Mouse (Mus musculus): ENCODE results near the gene Oas1e. TPM values are rescaled to one million over a fixed set of nuclear protein-coding genes. Genes with fewer than 3 reads are reported as not detected.

The Oas1e gene
- polyA plus RNA-seq, 1 experiment from 2014 or later, result 0.20 TPM

DNA sequence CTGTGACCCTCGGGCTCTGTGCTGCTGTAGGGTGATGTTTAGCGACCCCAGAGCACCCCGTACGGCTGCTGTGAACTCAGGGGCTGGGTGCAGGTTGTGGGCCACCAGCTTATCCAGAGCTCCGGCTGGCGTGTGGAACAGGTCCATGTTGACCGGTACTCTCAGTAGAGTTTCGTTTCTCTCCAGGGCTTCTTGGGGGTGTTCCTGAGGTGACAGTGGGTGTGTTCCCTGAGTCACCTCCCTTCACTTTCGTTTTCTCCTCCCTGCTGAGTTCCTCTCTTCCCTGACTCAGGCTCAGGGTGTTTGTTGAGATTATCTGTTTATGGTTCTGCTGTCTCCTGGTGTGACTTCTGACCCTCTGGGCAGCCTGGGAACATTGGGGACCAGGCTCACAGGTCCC lies 17.9 kb downstream of the Oas1e start, which contains the start of gene Oas3:
TSS of gene Oas3 (minus strand) at position 184 of the 400 bp plus-strand sequence.
- no peak for TF ChIP-seq CTCF (IDR thresholded peaks at IDR 0.05; ENCODE audit: low read depth)
- no peak for TF ChIP-seq EP300 (IDR thresholded peaks at IDR 0.05; ENCODE audit: low read depth)
- Histone ChIP-seq H3K9me3 (ENCODE audit: low read length) (no peaks in the 10 kb centered on the region), H3K27ac (ENCODE audit: low read depth) (peak within 1 kb of the TSS; percentile 76), H3K4me2 (ENCODE audit: low read depth, low read length) (peak within 1 kb of the TSS; percentile 75), H3K9ac (replicated peaks) (peak within 1 kb of the TSS; percentile 71), H3K36me3 (replicated peaks; ENCODE audit: insufficient read depth, low read length) (no peaks in the 10 kb centered on the region), H3K4me3 (ENCODE audit: low read depth, low read length) (peak within 1 kb of the TSS; percentile 53), H3K27me3 (ENCODE audit: insufficient read depth, low read length) (no peaks in the 10 kb centered on the region), H3K4me1 (ENCODE audit: insufficient read depth) (peaks cover 13% of the 10 kb centered on the region; the same call in 1 of the 2 replicates)
- DNase-seq (peak; percentile 31), ATAC-seq (peak; percentile 69)
- 45% methylated on average over 9 of the region's 9 CpGs for WGBS (ENCODE audit: insufficient replicate concordance)

- TF ChIP-seq CTCF (IDR thresholded peaks at IDR 0.05; ENCODE audit: low read depth), result no peak
- DNase-seq (peak; percentile 34), ATAC-seq (no peak)
- Histone ChIP-seq H3K36me3 (replicated peaks; ENCODE audit: insufficient read depth, low read length) (no peaks in the 10 kb centered on the region), H3K27me3 (ENCODE audit: insufficient read depth, low read length) (no peaks in the 10 kb centered on the region), H3K27ac (ENCODE audit: low read depth) (peak overlapping the region; percentile 73; the same call in 1 of the 2 replicates), H3K4me3 (ENCODE audit: low read depth, low read length) (peak overlapping the region; percentile 53), H3K9ac (replicated peaks) (peak overlapping the region; percentile 71), H3K4me2 (ENCODE audit: low read depth, low read length) (peak overlapping the region; percentile 75), H3K4me1 (ENCODE audit: insufficient read depth) (peaks cover 13% of the 10 kb centered on the region; the same call in 1 of the 2 replicates), H3K9me3 (ENCODE audit: low read length) (no peaks in the 10 kb centered on the region)
- 50% methylated on average over 5 of the region's 5 CpGs for WGBS (ENCODE audit: insufficient replicate concordance)
These were observed 18.5 kb downstream of the Oas1e start for GRCm38 (mm10) chr5:120776801-120777200.

- 25% methylated on average over 14 of the region's 14 CpGs for WGBS (ENCODE audit: insufficient replicate concordance)
- DNase-seq (peak; percentile 46), ATAC-seq (peak; percentile 83)
- Histone ChIP-seq H3K4me2 (ENCODE audit: low read depth, low read length) (peak overlapping the region; percentile 75), H3K36me3 (replicated peaks; ENCODE audit: insufficient read depth, low read length) (no peaks in the 10 kb centered on the region), H3K9ac (replicated peaks) (no peak overlapping the region), H3K27me3 (ENCODE audit: insufficient read depth, low read length) (no peaks in the 10 kb centered on the region), H3K9me3 (ENCODE audit: low read length) (no peaks in the 10 kb centered on the region), H3K27ac (ENCODE audit: low read depth) (peak overlapping the region; percentile 73), H3K4me1 (ENCODE audit: insufficient read depth) (peaks cover 13% of the 10 kb centered on the region; the same call in 1 of the 2 replicates), H3K4me3 (ENCODE audit: low read depth, low read length) (peak overlapping the region; percentile 53)
- no peak for TF ChIP-seq CTCF (IDR thresholded peaks at IDR 0.05; ENCODE audit: low read depth)
- peak; percentile 55; the same call in 1 of the 2 replicates for TF ChIP-seq EP300 (IDR thresholded peaks at IDR 0.05; ENCODE audit: low read depth)
These were observed 19.9 kb downstream of the Oas1e start for GRCm38 (mm10) chr5:120775287-120775985.

GRCm38 (mm10) chr5:120769396-120769795 lies 25.9 kb downstream of the Oas1e start:
- no peaks in the 10 kb centered on the region for H3K9me3 ChIP-seq (ENCODE audit: low read length)
- no peak overlapping the region for H3K4me3 ChIP-seq (ENCODE audit: low read depth, low read length)
- no peak overlapping the region for H3K4me2 ChIP-seq (ENCODE audit: low read depth, low read length)
- no peaks in the 10 kb centered on the region for H3K36me3 ChIP-seq (replicated peaks; ENCODE audit: insufficient read depth, low read length)
- no peak overlapping the region for H3K9ac ChIP-seq (replicated peaks)
- peak; percentile 80 for ATAC-seq
- no peak overlapping the region for H3K27ac ChIP-seq (ENCODE audit: low read depth)
- H3K4me1 ChIP-seq (ENCODE audit: insufficient read depth), result no peaks in the 10 kb centered on the region
- no peaks in the 10 kb centered on the region for H3K27me3 ChIP-seq (ENCODE audit: insufficient read depth, low read length)
- DNase-seq, result no peak
- WGBS (ENCODE audit: insufficient replicate concordance), result 44% methylated on average over 3 of the region's 3 CpGs
- TF ChIP-seq EP300 (IDR thresholded peaks at IDR 0.05; ENCODE audit: low read depth) (peak; percentile 50; the same call in 1 of the 2 replicates), CTCF (IDR thresholded peaks at IDR 0.05; ENCODE audit: low read depth) (no peak)

DNA sequence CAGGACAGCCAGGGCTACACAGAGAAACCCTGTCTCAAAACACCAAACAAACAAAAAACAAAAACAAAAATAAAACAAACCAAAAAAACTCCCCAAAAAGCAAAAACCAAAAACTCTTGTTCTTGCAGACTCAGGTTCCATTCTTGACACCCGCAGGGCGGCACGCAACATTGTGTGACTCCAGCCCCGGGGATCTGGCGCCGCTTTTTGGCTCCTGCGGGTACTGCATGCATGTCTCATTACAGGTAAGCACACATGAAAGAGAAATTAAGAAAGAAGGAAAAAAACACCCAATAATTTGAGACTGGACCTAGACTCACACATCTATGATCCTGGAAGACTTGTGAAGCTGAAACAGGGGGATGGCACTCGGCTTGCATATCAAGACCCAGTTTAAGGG lies 30.3 kb downstream of the Oas1e start:
- DNase-seq, result no peak
- Histone ChIP-seq H3K4me3 (ENCODE audit: low read depth, low read length) (no peak overlapping the region), H3K9me3 (ENCODE audit: low read length) (no peaks in the 10 kb centered on the region), H3K4me2 (ENCODE audit: low read depth, low read length) (no peak overlapping the region), H3K9ac (replicated peaks) (no peak overlapping the region), H3K27me3 (ENCODE audit: insufficient read depth, low read length) (no peaks in the 10 kb centered on the region), H3K27ac (ENCODE audit: low read depth) (no peak overlapping the region), H3K36me3 (replicated peaks; ENCODE audit: insufficient read depth, low read length) (0 out of 2 replicates have a peak, but pooled peaks cover 4% of the 10 kb centered on the region), H3K4me1 (ENCODE audit: insufficient read depth) (no peaks in the 10 kb centered on the region)
- no peak for ATAC-seq
- TF ChIP-seq CTCF (IDR thresholded peaks at IDR 0.05; ENCODE audit: low read depth), result 0 out of 2 replicates have a peak, but pooled peaks have one; percentile 2
- no peak for TF ChIP-seq EP300 (IDR thresholded peaks at IDR 0.05; ENCODE audit: low read depth)
- WGBS (ENCODE audit: insufficient replicate concordance), result 61% methylated on average over 8 of the region's 8 CpGs

DNA sequence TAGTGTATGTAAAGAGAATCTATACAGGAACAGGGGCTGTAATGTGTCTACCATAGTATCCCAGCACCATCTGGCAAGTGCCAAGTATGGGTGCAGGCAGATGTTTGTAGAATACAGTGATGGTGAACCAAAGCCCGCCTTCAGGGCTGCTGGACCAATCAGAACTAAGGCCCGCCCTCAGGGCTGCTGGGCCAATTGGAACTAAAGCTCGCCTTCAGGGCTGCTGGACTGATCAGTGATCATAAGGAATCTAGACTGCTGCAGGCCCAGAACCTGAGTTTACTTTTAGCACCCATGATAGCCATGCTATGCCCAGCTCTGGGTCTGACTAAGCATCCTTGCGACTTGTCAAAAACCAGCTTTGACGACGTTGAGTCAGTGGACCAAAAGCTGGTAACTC lies 33.4 kb downstream of the Oas1e start:
- no peak overlapping the region for H3K9ac ChIP-seq (replicated peaks)
- H3K4me3 ChIP-seq (ENCODE audit: low read depth, low read length), result no peak overlapping the region
- 0 out of 2 replicates have a peak, but pooled peaks have one; percentile 27 for ATAC-seq
- no peak for TF ChIP-seq CTCF (IDR thresholded peaks at IDR 0.05; ENCODE audit: low read depth)
- no peak for TF ChIP-seq EP300 (IDR thresholded peaks at IDR 0.05; ENCODE audit: low read depth)
- no peak overlapping the region for H3K4me2 ChIP-seq (ENCODE audit: low read depth, low read length)
- no peaks in the 10 kb centered on the region for H3K27me3 ChIP-seq (ENCODE audit: insufficient read depth, low read length)
- H3K36me3 ChIP-seq (replicated peaks; ENCODE audit: insufficient read depth, low read length), result 0 out of 2 replicates have a peak, but pooled peaks cover 4% of the 10 kb centered on the region
- 44% methylated on average over 6 of the region's 6 CpGs for WGBS (ENCODE audit: insufficient replicate concordance)
- H3K9me3 ChIP-seq (ENCODE audit: low read length), result no peaks in the 10 kb centered on the region
- no peaks in the 10 kb centered on the region for H3K4me1 ChIP-seq (ENCODE audit: insufficient read depth)
- no peak overlapping the region for H3K27ac ChIP-seq (ENCODE audit: low read depth)
- no peak for DNase-seq

All from liver, postnatal 0 days (tissue).